Mouse (Mus musculus) embryonic facial prominence, embryonic 15.5 days (tissue): Measurements from ENCODE around the gene Olfr456. TPM values are rescaled to one million over a fixed set of nuclear protein-coding genes. Genes with fewer than 3 reads are reported as not detected.
"Not testable (repeated sequence)": the region's sequence is repeated elsewhere in the genome, so short reads cannot be mapped to it uniquely, and the experiment has no call there.

Experiments
- ATAC-seq: fragments of 200-750 bp; cut with Nextera tagmentation; 2 replicates; pipeline ENCODE4 v1.8.0; 2017; ENCODE audit warnings: low read depth, moderate TSS enrichment; ENCODE audit not compliant: insufficient number of reproducible peaks, low FRiP score, low TSS enrichment
- H3K27ac ChIP-seq: fragments of 300-500 bp; sonication (generic); replicated peaks from 2 replicates; pipeline ENCODE4 v1.5.1; 2015; ENCODE audit warnings: mild to moderate bottlenecking, inconsistent platforms
- H3K27me3 ChIP-seq: fragments of 300-500 bp; sonication (generic); 2 replicates; pipeline ENCODE4 v1.6.1; 2015; ENCODE audit warnings: inconsistent platforms
- H3K36me3 ChIP-seq: fragments of 300-500 bp; sonication (generic); 2 replicates; pipeline ENCODE4 v1.6.1; 2015; ENCODE audit warnings: mild to moderate bottlenecking, inconsistent platforms
- H3K4me1 ChIP-seq: fragments of 300-500 bp; sonication (generic); 2 replicates; pipeline ENCODE4 v1.6.1; 2015; ENCODE audit warnings: inconsistent platforms
- H3K4me2 ChIP-seq: fragments of 300-500 bp; sonication (generic); replicated peaks from 2 replicates; pipeline ENCODE4 v1.6.1; 2015; ENCODE audit warnings: mild to moderate bottlenecking, inconsistent platforms
- H3K4me3 ChIP-seq: fragments of 300-500 bp; sonication (generic); replicated peaks from 2 replicates; pipeline ENCODE4 v1.5.1; 2015; ENCODE audit warnings: mild to moderate bottlenecking, inconsistent platforms
- H3K9ac ChIP-seq: fragments of 300-500 bp; sonication (generic); 2 replicates; pipeline ENCODE4 v1.6.1; 2015; ENCODE audit warnings: inconsistent platforms
- H3K9me3 ChIP-seq: fragments of 300-500 bp; sonication (generic); replicated peaks from 2 replicates; pipeline ENCODE4 v1.6.1; 2016; ENCODE audit warnings: inconsistent platforms
- WGBS: fragments of 180-500 bp; shearing (Covaris S2); methylation state at CpG from one replicate; pipeline ENCODE4 v1.1.7; 2015; 5-methylcytosine and 5-hydroxymethylcytosine counted together
- polyA plus RNA-seq: library from polyadenylated mRNA; unstranded; fragments of >200 nt; fragmentation: Nextera tagmentation; extraction: Ambion mirVana; gene quantifications from 2 replicates; pipeline ENCODE4 v1.2.1, GENCODE M21; 2015

Gene Olfr456
- polyA plus RNA-seq, result 0.39 TPM in 1 of 2 replicates, not detected in the other

DNA sequence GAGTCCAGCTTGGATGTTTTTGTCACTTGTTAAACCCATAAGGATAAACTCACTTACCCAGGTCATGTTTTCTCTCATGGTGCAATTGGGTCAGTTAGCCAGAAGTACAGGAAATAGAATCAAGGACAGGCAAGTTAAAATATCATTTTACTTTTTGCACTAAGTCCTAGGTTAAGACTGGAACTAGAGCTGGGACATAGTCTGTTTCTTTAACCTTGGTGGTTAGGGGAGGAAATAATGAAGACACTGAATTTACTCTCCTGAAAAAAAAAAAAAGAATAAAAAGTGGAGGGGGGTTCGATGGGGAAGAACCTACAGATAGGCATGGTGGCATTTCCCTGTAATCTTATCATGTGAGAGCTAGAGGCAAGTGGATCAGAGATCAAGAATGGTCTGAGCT, at the start of gene Olfr456:
Gene Olfr456, minus strand, starts transcription at position 101 of the 400 bp plus-strand sequence.
- no peaks in the 10 kb centered on the region for H3K9me3 ChIP-seq
- no peak within 1 kb of the TSS for H3K9ac ChIP-seq
- H3K4me2 ChIP-seq, result no peak within 1 kb of the TSS
- WGBS, result 78% methylated on average over 1 of the region's 1 CpGs
- no peak for ATAC-seq
- no peak within 1 kb of the TSS for H3K4me3 ChIP-seq
- H3K36me3 ChIP-seq, result no peaks in the 10 kb centered on the region
- H3K27me3 ChIP-seq, result no peaks in the 10 kb centered on the region
- no peak within 1 kb of the TSS for H3K27ac ChIP-seq
- H3K4me1 ChIP-seq, result no peaks in the 10 kb centered on the region

DNA sequence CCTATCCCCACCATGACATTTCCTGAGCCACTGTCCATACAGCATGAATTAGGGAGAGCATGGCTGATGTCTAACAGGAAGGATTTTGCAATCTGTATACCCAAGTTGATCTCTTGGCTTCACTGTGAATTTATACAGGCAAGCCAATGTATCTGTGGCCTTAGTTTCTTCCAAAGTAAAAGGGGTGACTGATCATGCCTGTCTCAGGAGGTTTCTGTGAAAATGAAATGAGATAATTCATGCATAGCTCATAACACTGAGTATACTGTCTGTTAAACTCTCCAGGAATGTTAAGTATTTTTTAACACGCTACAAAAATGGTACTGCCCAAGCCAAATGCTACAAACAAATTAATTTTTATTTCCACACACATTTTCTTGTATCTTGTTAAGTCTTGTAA, 26.4 kb upstream of the Olfr456 start:
- H3K9me3 ChIP-seq, result no peaks in the 10 kb centered on the region
- no peak overlapping the region for H3K4me3 ChIP-seq
- H3K36me3 ChIP-seq, result no peaks in the 10 kb centered on the region
- ATAC-seq, result no peak
- H3K4me1 ChIP-seq, result no peaks in the 10 kb centered on the region
- WGBS, result 50% methylated on average over 1 of the region's 1 CpGs
- no peak overlapping the region for H3K9ac ChIP-seq
- H3K27ac ChIP-seq, result no peak overlapping the region
- H3K4me2 ChIP-seq, result no peak overlapping the region
- H3K27me3 ChIP-seq, result no peaks in the 10 kb centered on the region

DNA sequence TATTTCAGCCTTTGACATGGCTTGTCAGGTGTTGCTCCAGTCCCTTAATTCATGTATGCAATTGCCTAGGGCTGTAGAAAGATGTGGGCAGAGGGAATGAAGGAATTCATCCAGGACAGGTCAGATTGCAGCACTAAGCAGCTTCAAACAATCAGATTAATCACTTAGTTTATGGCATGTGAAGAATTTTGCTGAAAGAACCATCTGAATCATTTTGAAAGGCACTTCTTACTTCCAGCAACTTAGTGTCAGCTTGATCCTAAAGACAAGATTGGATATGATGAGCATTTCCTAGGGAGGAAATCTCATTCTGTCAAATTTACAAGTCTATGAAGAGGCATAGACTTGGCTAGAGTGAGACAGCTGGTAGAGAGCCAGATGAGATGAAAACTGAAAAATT, 22.3 kb upstream of the Olfr456 start:
- H3K4me2 ChIP-seq, result no peak overlapping the region
- no peaks in the 10 kb centered on the region for H3K4me1 ChIP-seq
- H3K4me3 ChIP-seq, result no peak overlapping the region
- no peaks in the 10 kb centered on the region for H3K36me3 ChIP-seq
- ATAC-seq, result no peak
- H3K9ac ChIP-seq, result no peak overlapping the region
- H3K27me3 ChIP-seq, result no peaks in the 10 kb centered on the region
- no peaks in the 10 kb centered on the region for H3K9me3 ChIP-seq
- H3K27ac ChIP-seq, result no peak overlapping the region

GRCm38 (mm10) chr6:42503478-42503877, 16.5 kb upstream of the Olfr456 start:
- H3K9me3 ChIP-seq, result no peaks in the 10 kb centered on the region
- WGBS, result 74% methylated on average over 2 of the region's 2 CpGs
- no peak for ATAC-seq
- no peaks in the 10 kb centered on the region for H3K4me1 ChIP-seq
- no peaks in the 10 kb centered on the region for H3K36me3 ChIP-seq
- no peaks in the 10 kb centered on the region for H3K27me3 ChIP-seq
- no peak overlapping the region for H3K27ac ChIP-seq
- H3K4me3 ChIP-seq, result no peak overlapping the region
- no peak overlapping the region for H3K9ac ChIP-seq
- H3K4me2 ChIP-seq, result no peak overlapping the region

- Histone ChIP-seq H3K27me3 (no peaks in the 10 kb centered on the region), H3K36me3 (no peaks in the 10 kb centered on the region), H3K4me2 (no peak overlapping the region), H3K9me3 (no peaks in the 10 kb centered on the region), H3K4me1 (no peaks in the 10 kb centered on the region), H3K9ac (no peak overlapping the region), H3K27ac (no peak overlapping the region), H3K4me3 (no peak overlapping the region)
- 70% methylated on average over 1 of the region's 1 CpGs for whole genome bisulfite sequencing
- ATAC-seq, result no peak
Measured at GRCm38 (mm10) chr6:42489731-42490130, 2.7 kb upstream of the Olfr456 start.

DNA sequence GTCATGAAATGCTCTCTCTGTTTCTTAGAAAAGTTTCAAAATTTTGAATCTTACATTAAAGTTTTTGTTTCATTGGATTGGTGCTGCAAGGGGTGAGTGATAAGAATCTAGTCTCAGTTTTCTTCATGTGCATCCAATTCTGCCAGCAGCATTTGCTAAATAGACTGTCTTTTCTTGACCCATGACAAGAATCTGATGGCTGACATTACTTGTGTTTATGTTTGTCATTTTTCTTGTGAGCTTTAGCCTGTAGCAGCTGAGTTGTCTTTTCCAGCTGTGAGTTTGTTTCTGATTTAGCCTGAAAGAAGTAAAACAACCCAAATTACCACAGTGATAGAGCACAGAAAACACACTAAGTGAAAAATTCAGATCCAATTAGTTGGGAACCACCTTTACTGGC, 2.4 kb downstream of the Olfr456 start:
- no peak overlapping the region for H3K27ac ChIP-seq
- H3K9ac ChIP-seq, result no peak overlapping the region
- H3K4me2 ChIP-seq, result no peak overlapping the region
- no peaks in the 10 kb centered on the region for H3K36me3 ChIP-seq
- ATAC-seq, result no peak
- no peaks in the 10 kb centered on the region for H3K27me3 ChIP-seq
- no peak overlapping the region for H3K4me3 ChIP-seq
- H3K4me1 ChIP-seq, result no peaks in the 10 kb centered on the region
- no peaks in the 10 kb centered on the region for H3K9me3 ChIP-seq

DNA sequence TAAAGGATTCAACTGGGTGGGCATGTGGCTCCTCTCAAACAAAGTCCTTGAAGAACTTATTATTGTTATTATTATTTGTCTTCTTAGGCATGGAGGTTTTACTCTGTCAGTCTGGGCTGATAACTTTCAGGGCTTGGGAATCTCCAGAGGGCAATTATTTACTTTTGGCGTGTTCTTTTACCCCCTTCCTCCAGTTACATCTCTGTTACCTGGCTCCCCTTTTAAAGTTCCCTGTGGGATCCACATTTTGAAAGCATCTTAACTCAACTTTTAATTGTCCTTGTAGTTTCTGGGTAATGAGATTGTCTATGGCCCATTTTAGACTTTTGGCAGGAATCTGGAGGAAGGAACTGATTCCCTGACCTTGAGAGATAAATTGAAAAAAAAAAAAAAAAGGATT, 10.8 kb downstream of the Olfr456 start, which contains the start of gene Olfr457:
Gene Olfr457, minus strand, starts transcription at position 101 of the 400 bp plus-strand sequence.
- H3K27me3 ChIP-seq, result no peaks in the 10 kb centered on the region
- H3K9ac ChIP-seq, result no peak within 1 kb of the TSS
- H3K27ac ChIP-seq, result no peak within 1 kb of the TSS
- 41% methylated on average over 1 of the region's 1 CpGs for WGBS
- H3K36me3 ChIP-seq, result no peaks in the 10 kb centered on the region
- no peak for ATAC-seq
- no peak within 1 kb of the TSS for H3K4me3 ChIP-seq
- H3K4me2 ChIP-seq, result no peak within 1 kb of the TSS
- no peaks in the 10 kb centered on the region for H3K9me3 ChIP-seq
- H3K4me1 ChIP-seq, result no peaks in the 10 kb centered on the region

- not testable (repeated sequence) for H3K4me3 ChIP-seq, H3K36me3 ChIP-seq, H3K9me3 ChIP-seq, H3K27me3 ChIP-seq, H3K9ac ChIP-seq, H3K27ac ChIP-seq, H3K4me2 ChIP-seq, H3K4me1 ChIP-seq
- 0 out of 2 replicates have a peak, but pooled peaks have one; percentile 7 for ATAC-seq
- WGBS, result 97% methylated on average over 4 of the region's 4 CpGs
Measured at GRCm38 (mm10) chr6:42471298-42471697, 15.7 kb downstream of the Olfr456 start.

DNA sequence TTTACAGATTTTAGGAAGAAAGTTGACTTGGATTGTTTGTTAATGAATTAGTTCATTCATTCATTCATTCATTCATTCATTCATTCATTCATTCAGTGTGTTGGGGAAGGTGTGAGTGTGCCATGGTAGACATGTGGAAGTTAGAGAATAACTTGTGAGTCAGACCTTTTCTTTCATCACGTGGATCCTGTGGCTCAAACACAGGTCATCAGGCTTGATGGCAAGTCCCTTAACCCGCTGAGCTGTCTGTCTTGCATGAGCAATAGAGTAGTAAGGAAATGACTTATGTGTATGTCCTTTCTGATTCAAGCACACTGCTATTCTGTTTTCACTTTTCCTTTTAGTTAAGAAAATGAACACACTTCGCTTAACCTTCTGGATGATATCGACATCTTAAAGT, 16.5 kb downstream of the Olfr456 start:
- Histone ChIP-seq H3K4me3 (no peak overlapping the region), H3K4me1 (no peaks in the 10 kb centered on the region), H3K27me3 (no peaks in the 10 kb centered on the region), H3K4me2 (no peak overlapping the region), H3K9me3 (no peaks in the 10 kb centered on the region), H3K9ac (no peak overlapping the region), H3K27ac (no peak overlapping the region), H3K36me3 (no peaks in the 10 kb centered on the region)
- WGBS, result 90% methylated on average over 4 of the region's 4 CpGs
- ATAC-seq, result no peak

DNA sequence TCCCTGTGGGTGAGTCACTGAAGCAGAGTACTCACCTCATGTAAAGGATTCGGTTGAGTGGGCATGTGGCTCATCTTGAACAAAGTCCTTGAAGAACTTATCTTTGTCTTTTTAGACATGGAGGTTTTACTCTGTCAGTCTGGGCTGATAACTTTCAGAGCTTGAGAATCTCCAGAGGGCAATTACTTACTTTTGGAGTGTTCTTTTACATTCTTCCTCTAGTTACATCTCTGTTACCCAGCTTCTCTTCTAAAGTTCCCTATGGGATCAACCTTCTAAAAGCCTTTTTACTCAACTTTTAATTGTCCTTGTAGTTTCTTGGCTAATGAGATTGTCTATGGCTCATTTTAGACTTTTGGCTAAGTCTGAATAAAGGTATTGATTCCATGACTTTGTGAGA, 21.9 kb downstream of the Olfr456 start, which contains the start of gene Olfr458:
Gene Olfr458, minus strand, starts transcription at position 101 of the 400 bp plus-strand sequence.
- no peaks in the 10 kb centered on the region for H3K9me3 ChIP-seq
- no peak within 1 kb of the TSS for H3K27ac ChIP-seq
- H3K4me1 ChIP-seq, result no peaks in the 10 kb centered on the region
- no peak within 1 kb of the TSS for H3K4me2 ChIP-seq
- no peak within 1 kb of the TSS for H3K4me3 ChIP-seq
- no peak within 1 kb of the TSS for H3K9ac ChIP-seq
- no peaks in the 10 kb centered on the region for H3K27me3 ChIP-seq
- 67% methylated on average over 1 of the region's 1 CpGs for WGBS
- no peak for ATAC-seq
- H3K36me3 ChIP-seq, result no peaks in the 10 kb centered on the region

DNA sequence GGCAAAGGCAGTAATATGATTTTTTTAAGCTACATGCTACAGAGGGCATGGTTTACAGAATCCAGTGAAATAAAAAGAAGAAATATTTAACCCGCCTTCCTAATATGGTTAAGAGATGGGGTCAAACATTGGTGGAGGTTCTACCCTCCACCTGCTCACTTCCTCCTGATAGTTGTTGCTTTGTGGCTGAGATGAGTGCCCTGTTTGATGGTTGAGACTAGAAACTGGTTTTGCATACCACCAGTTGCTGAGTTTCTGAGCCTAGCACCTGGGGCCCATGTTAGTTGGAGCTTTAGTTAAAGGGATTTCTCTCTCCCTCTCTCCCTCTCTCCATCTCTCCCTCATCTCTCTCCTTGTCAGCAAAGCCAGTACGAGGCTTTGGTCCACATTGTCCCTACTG, 39.6 kb downstream of the Olfr456 start:
- no peaks in the 10 kb centered on the region for H3K4me1 ChIP-seq
- ATAC-seq, result no peak
- WGBS, result 79% methylated on average over 2 of the region's 2 CpGs

GRCm38 (mm10) chr6:42444491-42444890, 42.5 kb downstream of the Olfr456 start:
- H3K9ac ChIP-seq, result no peak overlapping the region
- no peaks in the 10 kb centered on the region for H3K36me3 ChIP-seq
- no peak for ATAC-seq
- H3K9me3 ChIP-seq, result no peaks in the 10 kb centered on the region
- H3K4me2 ChIP-seq, result no peak overlapping the region
- H3K27ac ChIP-seq, result no peak overlapping the region
- no peaks in the 10 kb centered on the region for H3K4me1 ChIP-seq
- H3K4me3 ChIP-seq, result no peak overlapping the region
- no peaks in the 10 kb centered on the region for H3K27me3 ChIP-seq
- 73% methylated on average over 2 of the region's 2 CpGs for WGBS

More for the DNA sequence above, 39.6 kb downstream of the Olfr456 start:
- H3K9ac ChIP-seq, result no peak overlapping the region
- no peak overlapping the region for H3K27ac ChIP-seq
- H3K4me3 ChIP-seq, result no peak overlapping the region
- H3K9me3 ChIP-seq, result no peaks in the 10 kb centered on the region
- H3K27me3 ChIP-seq, result no peaks in the 10 kb centered on the region
- H3K36me3 ChIP-seq, result no peaks in the 10 kb centered on the region
- H3K4me2 ChIP-seq, result no peak overlapping the region
